ENCODE assay signal across 16 mouse cellular contexts in the genomic region with DNA sequence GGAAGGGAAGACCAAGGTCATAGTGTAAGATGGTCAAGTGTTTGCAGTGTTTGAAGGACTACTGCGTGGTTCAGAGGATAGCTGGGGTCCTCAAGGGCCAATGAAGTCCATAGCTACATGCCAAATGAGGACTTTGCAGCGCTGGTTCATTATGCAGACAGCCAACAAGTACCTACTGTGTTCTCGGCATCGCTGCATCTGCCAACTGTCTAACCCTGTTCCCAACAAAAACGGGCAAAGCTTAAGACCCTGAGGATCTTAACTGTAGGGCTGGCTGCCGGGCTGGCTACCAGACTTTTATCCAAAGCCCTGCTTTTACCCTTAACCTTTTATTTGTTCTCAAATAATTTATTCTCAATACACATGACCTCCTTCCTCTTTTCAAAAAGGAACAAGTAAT.
A peak's percentile ranks its signal among the peaks of the same experiment; 100 is the strongest.
DNase-seq lines count a peak whose midpoint lies in the region; ATAC-seq lines count a peak whose summit lies in the region.
"Had no signal": no experiment of that assay in that cellular context is flagged by ENCODE, and none has a peak within 500 bp of the region (broad histone marks: within the 10 kb centered on the region; RNA-seq: fewer than 3 reads in every experiment).

No protein-coding gene starts in this region.

- peak overlapping the region; percentile 15; the same call in 1 of the 2 replicates for H3K27ac ChIP-seq in embryonic facial prominence, embryonic 10.5 days (replicated peaks)
- peak overlapping the region; percentile 81 for H3K27ac ChIP-seq in forebrain, embryonic 12.5 days
- H3K27ac ChIP-seq in hindbrain, embryonic 14.5 days = peak overlapping the region; percentile 66
- H3K27ac ChIP-seq in midbrain, embryonic 16.5 days (ENCODE audit: low read length) = peak overlapping the region; percentile 25
- H3K27ac ChIP-seq: liver, embryonic 12.5 days had no signal

- no peak overlapping the region for H3K4me3 ChIP-seq in embryonic facial prominence, embryonic 10.5 days
- no peak overlapping the region for H3K4me3 ChIP-seq in forebrain, embryonic 12.5 days (replicated peaks)
- no peak overlapping the region for H3K4me3 ChIP-seq in hindbrain, embryonic 14.5 days (replicated peaks; ENCODE audit: low read length)
- H3K4me3 ChIP-seq in midbrain, embryonic 16.5 days (ENCODE audit: low read depth, low read length) = no peak overlapping the region
- H3K4me3 ChIP-seq: embryonic facial prominence, embryonic 12.5 days; heart, embryonic 12.5 days; liver, embryonic 12.5 days had no signal

- no peaks in the 10 kb centered on the region for H3K27me3 ChIP-seq in embryonic facial prominence, embryonic 10.5 days (replicated peaks; ENCODE audit: low read depth, poor library complexity, severe bottlenecking)
- 0 out of 2 replicates have a peak, but pooled peaks cover 3% of the 10 kb centered on the region for H3K27me3 ChIP-seq in forebrain, embryonic 12.5 days
- H3K27me3 ChIP-seq in hindbrain, embryonic 14.5 days (ENCODE audit: control insufficient read depth, insufficient read depth, low read length) = peaks cover 4% of the 10 kb centered on the region; the same call in 1 of the 2 replicates
- no peaks in the 10 kb centered on the region for H3K27me3 ChIP-seq in midbrain, embryonic 16.5 days (ENCODE audit: control insufficient read depth, insufficient read depth, low read depth, low read length)
- H3K27me3 ChIP-seq: CH12.LX; embryonic facial prominence, embryonic 12.5 days; heart, embryonic 12.5 days; liver, embryonic 12.5 days had no signal

- H3K9ac ChIP-seq in forebrain, embryonic 12.5 days = peak overlapping the region; percentile 42; the same call in 1 of the 2 replicates
- H3K9ac ChIP-seq in hindbrain, embryonic 14.5 days = peak overlapping the region; percentile 38; the same call in 1 of the 2 replicates
- H3K9ac ChIP-seq in midbrain, embryonic 16.5 days (ENCODE audit: low read depth, low read length) = peak overlapping the region; percentile 8; the same call in 1 of the 2 replicates
- H3K9ac ChIP-seq: embryonic facial prominence, embryonic 12.5 days; heart, embryonic 12.5 days; liver, embryonic 12.5 days had no signal

- no peaks in the 10 kb centered on the region for H3K9me3 ChIP-seq in embryonic facial prominence, embryonic 10.5 days
- H3K9me3 ChIP-seq in forebrain, embryonic 12.5 days = no peaks in the 10 kb centered on the region
- H3K9me3 ChIP-seq in hindbrain, embryonic 14.5 days (ENCODE audit: control insufficient read depth, low read length) = no peaks in the 10 kb centered on the region
- H3K9me3 ChIP-seq in midbrain, embryonic 16.5 days (replicated peaks; ENCODE audit: control insufficient read depth, low read length, poor library complexity, severe bottlenecking) = no peaks in the 10 kb centered on the region
- H3K9me3 ChIP-seq: embryonic facial prominence, embryonic 12.5 days; heart, embryonic 12.5 days; liver, embryonic 12.5 days had no signal

- peaks cover 19% of the 10 kb centered on the region for H3K4me1 ChIP-seq in embryonic facial prominence, embryonic 10.5 days
- H3K4me1 ChIP-seq in forebrain, embryonic 12.5 days = peaks cover 53% of the 10 kb centered on the region
- peaks cover 16% of the 10 kb centered on the region for H3K4me1 ChIP-seq in hindbrain, embryonic 14.5 days (replicated peaks; ENCODE audit: control insufficient read depth, insufficient read depth, low read length)
- H3K4me1 ChIP-seq in midbrain, embryonic 16.5 days (ENCODE audit: control insufficient read depth, insufficient read depth, low read length) = peaks cover 19% of the 10 kb centered on the region
- H3K4me1 ChIP-seq: embryonic facial prominence, embryonic 12.5 days; liver, embryonic 12.5 days had no signal

- H3K36me3 ChIP-seq in embryonic facial prominence, embryonic 10.5 days (replicated peaks) = 0 out of 2 replicates have a peak, but pooled peaks cover 2% of the 10 kb centered on the region
- H3K36me3 ChIP-seq in forebrain, embryonic 12.5 days (replicated peaks) = no peaks in the 10 kb centered on the region
- H3K36me3 ChIP-seq in hindbrain, embryonic 14.5 days (replicated peaks; ENCODE audit: control insufficient read depth, insufficient read depth) = no peaks in the 10 kb centered on the region
- no peaks in the 10 kb centered on the region; the same call in 1 of the 2 replicates for H3K36me3 ChIP-seq in midbrain, embryonic 16.5 days (ENCODE audit: control insufficient read depth, insufficient read depth, low read length)
- H3K36me3 ChIP-seq: embryonic facial prominence, embryonic 12.5 days had no signal

- WGBS in embryonic facial prominence, embryonic 10.5 days = 85% methylated on average over 6 of the region's 6 CpGs
- WGBS in forebrain, embryonic 12.5 days = 37% methylated on average over 6 of the region's 6 CpGs
- WGBS in hindbrain, embryonic 14.5 days = 31% methylated on average over 6 of the region's 6 CpGs
- WGBS in midbrain, embryonic 16.5 days = 23% methylated on average over 6 of the region's 6 CpGs

- peak; percentile 21; the same call in 1 of the 2 replicates for ATAC-seq in forebrain, embryonic 12.5 days (ENCODE audit: low FRiP score)
- no peak for ATAC-seq in hindbrain, embryonic 14.5 days (ENCODE audit: low FRiP score)
- ATAC-seq in midbrain, embryonic 16.5 days = peak; percentile 54
- ATAC-seq: activated CD4-positive, CD25-positive, alpha-beta regulatory T cell, adult 4 months; liver, embryonic 12.5 days had no signal

- DNase-seq in embryonic facial prominence, embryonic 10.5 days (ENCODE audit: low spot score) = no peak
- no peak for DNase-seq in hindbrain, embryonic 14.5 days (ENCODE audit: low spot score)
- DNase-seq in B cell, adult 2 months = no peak
- no peak for DNase-seq in layer of hippocampus, adult 8-10 months (ENCODE audit: low spot score in 2 of 2)
- no peak for DNase-seq in layer of hippocampus, postnatal 10 days (ENCODE audit: low spot score in 2 of 2)
- DNase-seq: gastrocnemius, postnatal 25 days; kidney, adult 9 months; right cerebral cortex, postnatal 25 days; thymus, adult 2 months had no signal

- peak overlapping the region; percentile 45 for H3K4me2 ChIP-seq in forebrain, embryonic 12.5 days
- H3K4me2 ChIP-seq in hindbrain, embryonic 14.5 days (replicated peaks) = peak overlapping the region; percentile 46
- peak overlapping the region; percentile 40 for H3K4me2 ChIP-seq in midbrain, embryonic 16.5 days (ENCODE audit: low read length)
- H3K4me2 ChIP-seq: heart, embryonic 12.5 days; liver, embryonic 12.5 days had no signal

Comparison
In these comparisons a context has a peak if more than half of its experiments do, and no peak if none do; other contexts are left out.
1. H3K27ac ChIP-seq: peak in every context shown above with its lines; median percentile 81 in forebrain, embryonic 12.5 days; 66 in hindbrain, embryonic 14.5 days; 25 in midbrain, embryonic 16.5 days; 15 in embryonic facial prominence, embryonic 10.5 days.